Mouse (Mus musculus): ENCODE measurements around the gene Slco4a1.

The Slco4a1 gene

DNA sequence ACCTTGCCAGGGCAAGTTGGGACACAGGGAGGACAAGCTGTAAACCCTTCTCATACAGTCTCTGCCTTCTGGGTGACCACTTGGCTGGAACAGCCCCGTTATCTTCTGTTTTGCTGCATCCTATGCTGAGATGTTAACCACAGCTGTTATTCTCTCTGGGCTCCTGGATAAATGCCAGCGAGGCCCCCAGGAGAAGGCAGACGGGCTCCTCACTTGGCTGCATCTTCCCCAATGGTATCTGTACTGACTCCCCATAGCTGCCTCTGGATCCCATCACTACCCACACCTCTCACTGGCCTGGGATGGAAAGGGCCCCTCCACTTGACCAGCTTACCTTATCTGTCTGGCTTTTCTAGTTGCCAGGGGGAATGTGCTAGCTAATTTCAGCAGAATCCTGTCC is 57.0 kb downstream of the Slco4a1 start:
- CTCF ChIA-PET, result interaction anchor here in 1 of 4 experiments (0.5 to 0.8 kb wide), 2 partner anchors 299 to 362 kb away, joined by 3 to 4 read pairs; no protein-coding TSS in a partner anchor

DNA sequence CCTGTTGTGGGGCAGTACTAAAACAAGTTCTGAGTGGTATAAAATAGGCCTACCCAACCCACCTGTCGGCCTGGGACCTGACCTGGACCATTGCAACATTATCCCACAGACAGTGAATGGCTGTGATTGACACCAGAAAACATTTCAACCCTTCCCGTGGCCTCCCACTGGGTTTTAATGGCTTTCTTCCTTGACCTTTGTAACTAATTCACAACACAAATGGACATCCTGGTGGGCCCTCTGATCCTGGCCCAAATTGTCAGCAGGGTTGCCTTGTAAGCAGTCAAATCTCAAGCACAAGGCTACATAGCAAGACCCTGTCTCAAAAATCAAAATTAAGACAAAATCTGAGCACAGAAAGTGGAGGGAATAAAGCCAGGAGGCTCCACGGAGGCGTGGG is 57.8 kb downstream of the Slco4a1 start:
- CTCF ChIA-PET, result no interaction called here
- POLR2A ChIA-PET, result no interaction called here

More for the DNA sequence above, 57.0 kb downstream of the Slco4a1 start:
- POLR2A ChIA-PET, result no interaction called here

DNA sequence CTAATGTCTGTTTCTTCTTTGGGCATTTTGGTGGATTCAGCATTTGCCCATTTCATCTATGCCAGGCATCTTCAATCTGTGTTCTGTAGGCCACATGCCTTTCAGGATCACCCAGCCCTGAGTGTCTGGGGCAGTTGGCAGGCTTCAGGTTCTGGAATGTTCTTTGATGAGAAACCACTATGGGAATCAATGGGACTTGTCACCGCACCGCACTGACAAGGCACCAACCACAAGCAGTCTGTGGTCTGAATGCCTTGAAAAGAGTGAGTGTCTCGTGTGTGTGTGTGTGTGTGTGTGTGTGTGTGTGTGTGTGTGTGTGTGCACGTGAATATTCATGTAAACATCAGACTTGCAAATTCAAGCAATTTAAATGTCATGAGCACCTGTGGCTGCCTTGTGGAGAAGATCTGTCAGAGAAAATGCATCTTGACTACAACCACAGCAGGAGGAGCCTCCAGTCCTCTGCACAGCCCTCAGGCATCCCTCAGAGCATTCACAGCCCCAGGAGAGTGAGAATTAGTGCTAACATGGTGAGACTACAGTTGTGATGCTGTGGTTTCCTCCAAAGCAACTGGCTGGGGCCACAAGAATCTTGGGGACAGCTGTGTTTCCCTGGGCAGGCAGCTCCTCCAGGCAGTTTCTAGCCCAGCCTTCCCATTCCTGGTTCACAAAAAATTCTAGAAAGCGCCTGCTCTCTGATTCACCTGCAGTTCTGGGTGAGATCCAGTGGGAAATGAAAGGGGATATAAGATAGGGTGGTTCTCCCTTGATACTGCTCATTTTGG is 65.6 kb downstream of the Slco4a1 start:
- POLR2A ChIA-PET, result interaction anchor here in 1 of 4 experiments (0.7 kb wide), 1 partner anchor 504 kb away, joined by 4 read pairs; no protein-coding TSS in a partner anchor
- CTCF ChIA-PET, result interaction anchor here in 3 of 4 experiments (0.6 to 1.5 kb wide), 5 partner anchors 10 to 574 kb away, joined by 3 to 10 read pairs (median 5); no protein-coding TSS in a partner anchor

- ChIA-PET CTCF (interaction anchor here in 3 of 4 experiments (0.8 to 1.5 kb wide), 3 partner anchors 11 to 67 kb away, joined by 3 to 8 read pairs (median 3); partner anchors contain the start of gene Slco4a1 (in 1 of the 3)), POLR2A (interaction anchor here in 3 of 4 experiments (0.5 to 1.4 kb wide), 9 partner anchors 16 to 732 kb away, joined by 3 to 7 read pairs (median 3); partner anchors contain the start of gene Ntsr1 (in 1 of the 3))
Observed at GRCm38 (mm10) chr2:180522825-180523224, 66.8 kb downstream of the Slco4a1 start.
